Mouse (Mus musculus): Measurements from ENCODE around the gene Foxp1. TPM values are rescaled to one million over a fixed set of nuclear protein-coding genes. Genes with fewer than 3 reads are reported as not detected.

Gene Foxp1
- total RNA-seq, 2 experiments from 2014 or later: 88.5 to 93.5 TPM

- TF ChIP-seq CTCF (conservative IDR thresholded peaks at IDR 0.05): no peak
- no peak for DNase-seq (ENCODE audit: low spot score in 2 of 2)
- Histone ChIP-seq H3K27ac (no peak overlapping the region), H3K4me3 (no peak overlapping the region)
These were observed 138.6 kb downstream of the Foxp1 start for GRCm38 (mm10) chr6:99383846-99384472.

GRCm38 (mm10) chr6:99380146-99380545, 142.4 kb downstream of the Foxp1 start:
- no peak overlapping the region for H3K4me3 ChIP-seq
- DNase-seq (ENCODE audit: low spot score in 2 of 2): no peak
- no peak for TF ChIP-seq CTCF (conservative IDR thresholded peaks at IDR 0.05)
- no peak overlapping the region for H3K27ac ChIP-seq

- Histone ChIP-seq H3K4me3 (no peak overlapping the region), H3K27ac (no peak overlapping the region)
- no peak for TF ChIP-seq CTCF (conservative IDR thresholded peaks at IDR 0.05)
- DNase-seq (ENCODE audit: low spot score in 2 of 2): no peak
These were observed 143.4 kb downstream of the Foxp1 start for GRCm38 (mm10) chr6:99378997-99379710.

- Histone ChIP-seq H3K4me3 (no peak overlapping the region), H3K27ac (no peak overlapping the region; the same call in 1 of the 2 replicates)
- DNase-seq (ENCODE audit: low spot score in 2 of 2): no peak
- TF ChIP-seq CTCF (conservative IDR thresholded peaks at IDR 0.05): no peak
These were observed 144.8 kb downstream of the Foxp1 start for GRCm38 (mm10) chr6:99377716-99378115.

GRCm38 (mm10) chr6:99377131-99377530, 145.4 kb downstream of the Foxp1 start:
- TF ChIP-seq CTCF (conservative IDR thresholded peaks at IDR 0.05): no peak
- Histone ChIP-seq H3K27ac (peak overlapping the region; percentile 82; the same call in 1 of the 2 replicates), H3K4me3 (no peak overlapping the region)
- no peak for DNase-seq (ENCODE audit: low spot score in 2 of 2)

GRCm38 (mm10) chr6:99376721-99377120, 145.8 kb downstream of the Foxp1 start:
- no peak for TF ChIP-seq CTCF (conservative IDR thresholded peaks at IDR 0.05)
- Histone ChIP-seq H3K27ac (peak overlapping the region; percentile 82), H3K4me3 (peak overlapping the region; percentile 31; the same call in 1 of the 2 replicates)
- DNase-seq (ENCODE audit: low spot score in 2 of 2): peak in 1 of 2 experiments; percentile 49

GRCm38 (mm10) chr6:99375865-99376264, 146.7 kb downstream of the Foxp1 start:
- TF ChIP-seq CTCF (conservative IDR thresholded peaks at IDR 0.05): no peak
- H3K4me3 ChIP-seq: peak overlapping the region; percentile 31; the same call in 1 of the 2 replicates
- DNase-seq (ENCODE audit: low spot score in 2 of 2): peak; percentile 39
- H3K27ac ChIP-seq: peak overlapping the region; percentile 82

GRCm38 (mm10) chr6:99375376-99375775, 147.1 kb downstream of the Foxp1 start:
- DNase-seq (ENCODE audit: low spot score in 2 of 2): no peak
- TF ChIP-seq CTCF (conservative IDR thresholded peaks at IDR 0.05): no peak
- Histone ChIP-seq H3K4me3 (no peak overlapping the region), H3K27ac (peak overlapping the region; percentile 46; the same call in 1 of the 2 replicates)

- no peak overlapping the region for H3K4me3 ChIP-seq
These were observed 147.9 kb downstream of the Foxp1 start for GRCm38 (mm10) chr6:99374448-99375271.

GRCm38 (mm10) chr6:99372427-99372826, 150.1 kb downstream of the Foxp1 start:
- DNase-seq (ENCODE audit: low spot score in 2 of 2): no peak
- TF ChIP-seq CTCF (conservative IDR thresholded peaks at IDR 0.05): no peak
- H3K27ac ChIP-seq: no peak overlapping the region
- no peak overlapping the region for H3K4me3 ChIP-seq

More at GRCm38 (mm10) chr6:99374448-99375271, 147.9 kb downstream of the Foxp1 start:
- TF ChIP-seq CTCF (conservative IDR thresholded peaks at IDR 0.05): no peak
- H3K27ac ChIP-seq: no peak overlapping the region
- DNase-seq (ENCODE audit: low spot score in 2 of 2): no peak

GRCm38 (mm10) chr6:99372016-99372415, 150.5 kb downstream of the Foxp1 start:
- no peak for DNase-seq (ENCODE audit: low spot score in 2 of 2)
- no peak overlapping the region for H3K4me3 ChIP-seq
- TF ChIP-seq CTCF (conservative IDR thresholded peaks at IDR 0.05): no peak
- H3K27ac ChIP-seq: no peak overlapping the region

GRCm38 (mm10) chr6:99369931-99370330, 152.6 kb downstream of the Foxp1 start:
- no peak for TF ChIP-seq CTCF (conservative IDR thresholded peaks at IDR 0.05)
- DNase-seq (ENCODE audit: low spot score in 2 of 2): no peak

GRCm38 (mm10) chr6:99369156-99369555, 153.4 kb downstream of the Foxp1 start:
- Histone ChIP-seq H3K4me3 (no peak overlapping the region), H3K27ac (no peak overlapping the region)
- TF ChIP-seq CTCF (conservative IDR thresholded peaks at IDR 0.05): no peak
- no peak for DNase-seq (ENCODE audit: low spot score in 2 of 2)

More at GRCm38 (mm10) chr6:99369931-99370330, 152.6 kb downstream of the Foxp1 start:
- no peak overlapping the region for H3K4me3 ChIP-seq
- no peak overlapping the region for H3K27ac ChIP-seq

Measured in layer of hippocampus, adult 2 months (tissue).